Mouse (Mus musculus) liver, embryonic 13.5 days (tissue): ENCODE measurements around the gene Klhl32. TPM values are rescaled to one million over a fixed set of nuclear protein-coding genes. Genes with fewer than 3 reads are reported as not detected.

Source experiments
- ATAC-seq: fragments of 200-750 bp; cut with Nextera tagmentation; 2 replicates; pipeline ENCODE4 v1.8.0; 2017; ENCODE audit warnings: low read depth, mild to moderate bottlenecking, moderate number of reproducible peaks, moderate library complexity
- DNase-seq: peaks from one replicate; pipeline ENCODE4 v3.0.0; 2022
- H3K27ac ChIP-seq: fragments of 300-500 bp; sonication (generic); 2 replicates; pipeline ENCODE4 v1.5.1; 2015; ENCODE audit warnings: moderate library complexity, mild to moderate bottlenecking, inconsistent platforms
- H3K27me3 ChIP-seq: fragments of 300-500 bp; sonication (generic); 2 replicates; pipeline ENCODE4 v1.6.1; 2015; ENCODE audit warnings: mild to moderate bottlenecking, inconsistent platforms
- H3K36me3 ChIP-seq: fragments of 300-500 bp; sonication (generic); 2 replicates; pipeline ENCODE4 v1.6.1; 2015; ENCODE audit warnings: mild to moderate bottlenecking, inconsistent platforms
- H3K4me1 ChIP-seq: fragments of 300-500 bp; sonication (generic); replicated peaks from 2 replicates; pipeline ENCODE4 v1.6.1; 2015; ENCODE audit warnings: inconsistent platforms
- H3K4me2 ChIP-seq: fragments of 300-500 bp; sonication (generic); 2 replicates; pipeline ENCODE4 v1.6.1; 2015; ENCODE audit warnings: inconsistent platforms, mild to moderate bottlenecking, moderate library complexity
- H3K4me3 ChIP-seq: fragments of 300-500 bp; sonication (generic); replicated peaks from 2 replicates; pipeline ENCODE4 v1.5.1; 2015; ENCODE audit warnings: mild to moderate bottlenecking, inconsistent platforms
- H3K9ac ChIP-seq: fragments of 300-500 bp; sonication (generic); 2 replicates; pipeline ENCODE4 v1.6.1; 2015; ENCODE audit warnings: mild to moderate bottlenecking, inconsistent platforms
- H3K9me3 ChIP-seq: fragments of 300-500 bp; sonication (generic); replicated peaks from 2 replicates; pipeline ENCODE4 v1.6.1; 2016; ENCODE audit warnings: inconsistent platforms
- WGBS: fragments of 180-500 bp; shearing (Covaris S2); methylation state at CpG from one replicate; pipeline ENCODE4 v1.1.7; 2015; ENCODE audit not compliant: insufficient replicate concordance; 5-methylcytosine and 5-hydroxymethylcytosine counted together
- polyA plus RNA-seq: library from polyadenylated mRNA; unstranded; fragments of >200 nt; fragmentation: Nextera tagmentation; extraction: Ambion mirVana; gene quantifications from 2 replicates; pipeline ENCODE4 v1.2.1, GENCODE M21; 2015

Gene Klhl32
- polyA plus RNA-seq, 1 experiment from 2014 or later: 0.13 TPM

- no peak overlapping the region for H3K27ac ChIP-seq
- H3K9me3 ChIP-seq: no peaks in the 10 kb centered on the region
- H3K4me3 ChIP-seq: no peak overlapping the region
- H3K4me1 ChIP-seq: peaks cover 4% of the 10 kb centered on the region; the same call in 1 of the 2 replicates
- no peak overlapping the region for H3K9ac ChIP-seq
- no peak overlapping the region for H3K4me2 ChIP-seq
- no peak for ATAC-seq
- WGBS: 71% methylated on average over 2 of the region's 2 CpGs
- DNase-seq: no peak
- no peaks in the 10 kb centered on the region for H3K36me3 ChIP-seq
- peaks cover 12% of the 10 kb centered on the region for H3K27me3 ChIP-seq
These were observed 3.5 kb downstream of the Klhl32 start for GRCm38 (mm10) chr4:24847406-24847805.

- WGBS: 75% methylated on average over 5 of the region's 5 CpGs
- no peak overlapping the region for H3K4me2 ChIP-seq
These were observed 5.4 kb downstream of the Klhl32 start for GRCm38 (mm10) chr4:24845546-24845945.

DNA sequence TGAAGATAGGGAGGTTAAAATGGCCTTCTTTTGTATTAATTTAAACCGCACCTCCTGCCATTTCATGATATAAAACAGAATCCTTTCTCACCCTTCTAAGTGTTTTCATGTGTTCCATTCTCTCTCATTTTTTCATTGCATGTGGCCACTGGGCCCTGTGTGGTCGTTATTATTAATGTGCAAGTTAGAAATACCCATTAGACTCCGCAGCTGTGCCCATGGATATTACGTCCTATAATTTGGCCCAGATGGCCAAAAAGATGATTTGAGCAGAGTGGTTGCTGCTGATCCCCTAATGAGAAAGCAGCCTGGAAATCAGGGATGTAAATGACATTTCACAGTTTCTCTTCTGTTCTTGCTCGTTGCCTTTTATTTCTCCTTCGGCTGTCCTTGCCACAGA lies 12.4 kb downstream of the Klhl32 start:
- no peaks in the 10 kb centered on the region for H3K4me1 ChIP-seq
- ATAC-seq: no peak
- H3K9ac ChIP-seq: no peak overlapping the region
- H3K27me3 ChIP-seq: no peaks in the 10 kb centered on the region
- WGBS: 72% methylated on average over 6 of the region's 6 CpGs
- H3K27ac ChIP-seq: no peak overlapping the region
- DNase-seq: no peak
- H3K9me3 ChIP-seq: no peaks in the 10 kb centered on the region
- no peak overlapping the region for H3K4me3 ChIP-seq
- no peak overlapping the region for H3K4me2 ChIP-seq
- H3K36me3 ChIP-seq: no peaks in the 10 kb centered on the region

More at GRCm38 (mm10) chr4:24845546-24845945, 5.4 kb downstream of the Klhl32 start:
- Histone ChIP-seq H3K4me1 (peaks cover 2% of the 10 kb centered on the region; the same call in 1 of the 2 replicates), H3K9me3 (no peaks in the 10 kb centered on the region), H3K9ac (no peak overlapping the region), H3K27me3 (peaks cover 7% of the 10 kb centered on the region), H3K27ac (no peak overlapping the region), H3K36me3 (no peaks in the 10 kb centered on the region), H3K4me3 (no peak overlapping the region)
- ATAC-seq: no peak
- no peak for DNase-seq

GRCm38 (mm10) chr4:24835555-24835954 lies 15.4 kb downstream of the Klhl32 start:
- H3K27ac ChIP-seq: no peak overlapping the region
- no peak for ATAC-seq

DNA sequence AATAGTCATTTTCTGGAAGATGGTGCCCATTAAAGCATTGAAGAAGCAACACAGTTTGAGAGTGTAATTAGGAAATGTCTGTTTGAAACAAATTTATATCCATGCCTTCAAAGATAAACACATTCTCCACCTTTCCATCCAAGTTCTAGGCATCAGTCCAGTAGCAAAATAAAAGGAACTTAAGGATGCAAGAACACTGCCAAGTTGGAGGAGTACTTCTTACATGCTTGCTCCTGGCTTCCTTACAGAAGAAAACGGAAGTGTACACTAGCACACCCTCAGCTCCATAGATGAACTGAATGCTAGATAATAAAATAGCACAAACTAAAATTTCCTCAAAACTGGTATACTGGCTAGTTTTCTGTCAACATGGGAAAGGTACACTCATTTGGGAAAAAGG lies 42.6 kb downstream of the Klhl32 start:
- ATAC-seq: no peak
- Histone ChIP-seq H3K9me3 (no peaks in the 10 kb centered on the region), H3K4me1 (no peaks in the 10 kb centered on the region), H3K4me3 (no peak overlapping the region), H3K9ac (no peak overlapping the region), H3K36me3 (no peaks in the 10 kb centered on the region), H3K4me2 (no peak overlapping the region), H3K27ac (no peak overlapping the region), H3K27me3 (no peaks in the 10 kb centered on the region)
- no peak for DNase-seq
- 79% methylated on average over 1 of the region's 1 CpGs for WGBS

More at GRCm38 (mm10) chr4:24835555-24835954, 15.4 kb downstream of the Klhl32 start:
- Histone ChIP-seq H3K4me1 (no peaks in the 10 kb centered on the region), H3K27me3 (no peaks in the 10 kb centered on the region), H3K9ac (no peak overlapping the region), H3K4me2 (no peak overlapping the region), H3K36me3 (no peaks in the 10 kb centered on the region), H3K4me3 (no peak overlapping the region), H3K9me3 (no peaks in the 10 kb centered on the region)
- WGBS: 49% methylated on average over 7 of the region's 7 CpGs
- no peak for DNase-seq

GRCm38 (mm10) chr4:24801881-24802280 lies 49.0 kb downstream of the Klhl32 start:
- no peaks in the 10 kb centered on the region for H3K4me1 ChIP-seq
- no peaks in the 10 kb centered on the region for H3K27me3 ChIP-seq
- no peak for DNase-seq
- no peak for ATAC-seq
- H3K36me3 ChIP-seq: no peaks in the 10 kb centered on the region
- no peak overlapping the region for H3K4me3 ChIP-seq
- WGBS: 64% methylated on average over 1 of the region's 1 CpGs
- H3K27ac ChIP-seq: no peak overlapping the region
- no peak overlapping the region for H3K4me2 ChIP-seq
- no peaks in the 10 kb centered on the region for H3K9me3 ChIP-seq
- H3K9ac ChIP-seq: no peak overlapping the region

- no peak for DNase-seq
- 28% methylated on average over 2 of the region's 2 CpGs for WGBS
- H3K9ac ChIP-seq: no peak overlapping the region
- no peaks in the 10 kb centered on the region for H3K4me1 ChIP-seq
- no peak overlapping the region for H3K4me3 ChIP-seq
- H3K36me3 ChIP-seq: no peaks in the 10 kb centered on the region
- H3K27ac ChIP-seq: no peak overlapping the region
- no peak for ATAC-seq
- no peaks in the 10 kb centered on the region for H3K9me3 ChIP-seq
- no peaks in the 10 kb centered on the region for H3K27me3 ChIP-seq
- H3K4me2 ChIP-seq: no peak overlapping the region
These were observed 49.6 kb downstream of the Klhl32 start for GRCm38 (mm10) chr4:24801343-24801742.

DNA sequence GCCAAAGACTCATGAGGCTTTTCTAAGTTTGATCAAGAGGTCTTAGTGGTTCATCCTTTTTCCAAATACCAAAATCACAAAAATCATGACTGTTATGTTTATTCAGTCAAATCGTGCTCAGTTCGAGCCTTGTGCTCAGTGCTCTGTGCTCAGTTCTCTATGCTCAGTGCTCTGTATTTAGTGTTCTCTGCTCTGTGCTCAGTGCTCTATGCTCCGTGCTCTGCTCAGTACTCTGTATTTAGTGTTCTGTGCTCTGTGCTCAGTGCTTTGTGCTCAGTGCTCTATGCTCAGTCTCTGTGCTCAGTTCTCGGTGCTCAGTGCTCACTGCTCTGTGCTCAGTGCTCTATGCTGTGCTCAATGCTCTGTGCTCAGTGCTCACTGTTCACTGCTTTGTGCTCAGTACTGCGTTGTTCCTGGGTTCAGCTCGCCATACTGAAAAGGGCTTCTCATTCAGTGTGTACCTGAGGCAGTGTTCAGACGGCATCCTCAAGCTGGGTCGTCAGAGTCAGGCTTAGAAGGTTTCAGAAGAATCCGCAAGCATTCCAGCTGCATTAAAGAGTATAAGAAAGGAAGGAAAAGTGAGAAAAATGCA lies 50.5 kb downstream of the Klhl32 start:
- H3K9me3 ChIP-seq: no peaks in the 10 kb centered on the region
- no peak overlapping the region for H3K27ac ChIP-seq
- no peak overlapping the region for H3K4me3 ChIP-seq
- DNase-seq: no peak
- H3K4me1 ChIP-seq: no peaks in the 10 kb centered on the region
- H3K9ac ChIP-seq: no peak overlapping the region
- no peaks in the 10 kb centered on the region for H3K36me3 ChIP-seq
- H3K4me2 ChIP-seq: no peak overlapping the region
- H3K27me3 ChIP-seq: no peaks in the 10 kb centered on the region
- WGBS: 73% methylated on average over 9 of the region's 9 CpGs
- no peak for ATAC-seq

DNA sequence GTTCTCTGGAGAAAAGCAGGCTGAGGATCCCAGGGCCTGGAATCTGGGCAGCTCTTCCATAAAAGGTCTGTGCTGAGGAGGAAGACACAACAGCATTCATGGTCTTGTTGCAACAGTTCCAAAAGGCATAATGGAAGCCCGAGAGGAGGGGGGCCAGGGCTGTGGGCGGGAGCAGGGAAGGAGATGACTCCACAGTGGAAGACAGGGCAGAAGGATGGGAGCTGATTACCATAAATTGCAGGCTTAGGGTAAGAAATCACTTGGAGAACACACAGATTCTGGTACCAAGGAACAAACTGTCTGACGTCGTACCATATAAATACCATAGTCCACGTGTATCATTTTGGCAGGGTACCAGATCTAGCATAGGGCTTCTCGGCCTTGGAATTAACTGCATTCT lies 51.9 kb downstream of the Klhl32 start:
- Histone ChIP-seq H3K27ac (no peak overlapping the region), H3K36me3 (no peaks in the 10 kb centered on the region), H3K9ac (no peak overlapping the region), H3K27me3 (no peaks in the 10 kb centered on the region), H3K4me2 (no peak overlapping the region), H3K4me3 (no peak overlapping the region), H3K9me3 (no peaks in the 10 kb centered on the region), H3K4me1 (no peaks in the 10 kb centered on the region)
- no peak for ATAC-seq
- WGBS: 65% methylated on average over 6 of the region's 6 CpGs
- no peak for DNase-seq

- H3K4me2 ChIP-seq: no peak overlapping the region
- H3K27me3 ChIP-seq: no peaks in the 10 kb centered on the region
- no peak overlapping the region for H3K9ac ChIP-seq
- H3K4me1 ChIP-seq: no peaks in the 10 kb centered on the region
- no peak for DNase-seq
- no peak overlapping the region for H3K27ac ChIP-seq
- ATAC-seq: no peak
- H3K9me3 ChIP-seq: no peaks in the 10 kb centered on the region
- no peaks in the 10 kb centered on the region for H3K36me3 ChIP-seq
- H3K4me3 ChIP-seq: no peak overlapping the region
- WGBS: 61% methylated on average over 3 of the region's 3 CpGs
These were observed 53.1 kb downstream of the Klhl32 start for GRCm38 (mm10) chr4:24797868-24798267.

GRCm38 (mm10) chr4:24797280-24797679 lies 53.6 kb downstream of the Klhl32 start:
- H3K9me3 ChIP-seq: no peaks in the 10 kb centered on the region

GRCm38 (mm10) chr4:24796229-24796628 lies 54.7 kb downstream of the Klhl32 start:
- ATAC-seq (no peak), DNase-seq (no peak)
- H3K4me3 ChIP-seq: no peak overlapping the region
- H3K4me1 ChIP-seq: no peaks in the 10 kb centered on the region
- no peak overlapping the region for H3K9ac ChIP-seq
- no peaks in the 10 kb centered on the region for H3K9me3 ChIP-seq
- no peaks in the 10 kb centered on the region for H3K36me3 ChIP-seq
- no peaks in the 10 kb centered on the region for H3K27me3 ChIP-seq
- no peak overlapping the region for H3K4me2 ChIP-seq
- 71% methylated on average over 1 of the region's 1 CpGs for WGBS
- H3K27ac ChIP-seq: no peak overlapping the region

More at GRCm38 (mm10) chr4:24797280-24797679, 53.6 kb downstream of the Klhl32 start:
- ATAC-seq: no peak
- Histone ChIP-seq H3K4me3 (no peak overlapping the region), H3K4me2 (no peak overlapping the region), H3K9ac (no peak overlapping the region), H3K27ac (no peak overlapping the region), H3K27me3 (no peaks in the 10 kb centered on the region), H3K36me3 (no peaks in the 10 kb centered on the region), H3K4me1 (no peaks in the 10 kb centered on the region)
- WGBS: 66% methylated on average over 5 of the region's 5 CpGs
- no peak for DNase-seq
